Mouse (Mus musculus) neural tube, embryonic 10.5 days (tissue): ENCODE results near the gene Strn3.
"Not testable (repeated sequence)": the region's sequence is repeated elsewhere in the genome, so short reads cannot be mapped to it uniquely, and the experiment has no call there.

Experiments
- DNase-seq: peaks from one replicate; pipeline ENCODE4 v3.0.0-alpha.2; 2017; ENCODE audit warnings: low spot score; ENCODE audit errors: extremely low spot score

Strn3 gene

GRCm38 (mm10) chr12:51693419-51693818 lies 1.7 kb upstream of the Strn3 start:
- no peak for DNase-seq

GRCm38 (mm10) chr12:51692870-51693269 lies 1.2 kb upstream of the Strn3 start:
- not testable (repeated sequence) for DNase-seq

DNA sequence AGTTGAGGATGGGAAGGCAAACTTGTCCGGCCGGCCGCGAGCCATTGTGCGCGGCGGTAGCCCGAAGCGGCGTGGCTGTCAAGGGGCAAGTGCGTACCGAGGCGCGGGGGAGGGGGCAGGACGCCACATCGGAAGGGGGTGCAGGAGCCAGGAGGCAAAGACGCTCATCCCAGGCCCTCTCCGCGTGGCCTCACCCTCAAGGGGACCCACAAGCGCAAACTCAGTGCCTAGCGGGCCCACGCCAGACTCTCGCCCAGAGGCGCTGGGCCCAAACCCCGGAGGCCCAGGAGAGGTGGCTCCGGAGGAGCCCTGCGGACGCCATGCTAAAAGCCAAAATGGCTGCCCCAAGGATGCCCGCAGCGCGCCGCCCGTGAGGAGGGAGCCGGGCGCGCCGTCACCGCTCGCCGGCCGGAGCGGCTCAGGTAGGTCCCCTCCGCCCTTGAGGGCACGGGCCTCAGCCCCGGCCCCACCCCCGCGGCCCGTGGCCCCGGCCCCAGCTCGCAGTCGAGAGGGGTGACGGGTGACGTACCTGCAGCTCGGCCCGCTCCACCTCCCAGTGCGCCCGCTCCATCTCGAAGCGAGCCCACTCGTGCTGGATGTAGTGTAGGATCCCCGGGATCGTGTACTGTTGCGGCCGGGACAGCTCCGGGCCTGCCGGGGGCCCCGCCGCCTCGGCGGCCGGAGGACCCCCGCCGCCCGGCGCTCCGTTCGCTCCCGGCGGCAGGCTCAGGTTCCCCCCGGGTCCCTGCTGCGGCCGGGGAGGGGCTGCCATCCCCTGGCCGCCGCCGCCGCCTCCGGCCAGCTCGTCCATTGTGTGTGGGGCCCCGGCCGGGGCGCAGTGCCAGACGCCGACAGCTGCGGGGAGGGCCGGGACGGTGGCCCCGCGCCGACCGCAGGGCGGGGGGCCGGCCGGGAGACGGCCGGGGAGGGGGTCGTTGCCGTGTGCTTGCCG lies 528 bp downstream of the Strn3 start, which contains the start of gene Ap4s1:
Ap4s1 (plus strand) TSS at position 141 of the 952 bp plus-strand sequence.
- DNase-seq: peak; percentile 89

DNA sequence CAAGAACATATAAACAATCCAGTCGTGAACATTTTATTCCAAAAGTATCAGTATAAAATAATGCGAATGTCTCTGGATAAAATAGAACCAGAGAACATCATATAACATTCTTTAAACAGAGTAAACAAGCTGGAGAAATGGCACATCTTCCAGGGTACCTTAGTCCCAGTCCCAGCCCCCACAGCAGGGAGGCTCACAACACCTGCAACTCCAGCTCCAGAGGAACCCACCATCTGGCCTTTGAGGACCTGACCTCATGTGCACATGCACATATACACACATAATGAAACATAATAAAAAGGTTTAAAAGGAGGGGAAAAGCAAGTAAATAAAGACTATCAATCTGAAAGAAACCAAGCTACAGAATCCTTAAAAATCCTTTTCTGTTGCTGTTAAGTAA lies 3.2 kb downstream of the Strn3 start:
- no peak for DNase-seq

DNA sequence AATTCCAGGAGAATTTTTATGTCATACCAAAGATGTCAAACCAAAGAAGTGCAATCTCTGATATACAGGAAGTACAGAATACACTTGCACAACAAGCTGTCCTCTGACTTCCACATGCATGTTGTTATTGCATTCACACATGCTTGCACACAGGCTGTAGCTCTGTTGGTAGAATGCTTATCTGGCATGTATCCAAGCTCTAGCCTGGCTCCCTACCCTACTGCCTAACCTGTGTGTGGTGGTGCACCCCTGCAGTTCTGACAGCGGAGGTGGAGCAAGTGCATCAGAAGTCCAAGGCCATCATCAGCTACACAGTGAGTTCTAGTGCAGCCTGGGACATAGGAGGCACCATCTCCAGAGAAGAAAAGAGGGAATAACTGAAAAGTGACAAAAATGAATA lies 12.9 kb downstream of the Strn3 start:
- DNase-seq: no peak

DNA sequence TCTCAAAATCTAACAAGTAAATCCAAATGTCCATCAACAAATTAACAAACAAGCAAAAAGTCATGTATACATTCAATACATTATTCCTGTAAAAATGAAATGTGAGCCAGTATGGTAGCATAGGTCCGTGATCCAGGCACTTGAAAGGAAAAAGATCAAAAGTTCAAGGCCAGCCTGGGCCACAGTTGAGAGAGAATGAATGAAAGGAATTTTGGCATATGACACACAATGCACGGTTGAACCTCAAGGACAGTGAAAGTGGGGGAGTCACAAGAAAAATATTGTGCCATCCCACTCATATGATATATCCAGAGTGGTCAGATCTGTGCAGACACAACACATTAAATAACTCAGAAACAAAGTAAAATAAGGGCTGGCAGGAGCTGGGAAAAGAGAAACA lies 15.3 kb downstream of the Strn3 start:
- DNase-seq: no peak

- DNase-seq: no peak
Measured at GRCm38 (mm10) chr12:51673270-51673669, 18.4 kb downstream of the Strn3 start.

DNA sequence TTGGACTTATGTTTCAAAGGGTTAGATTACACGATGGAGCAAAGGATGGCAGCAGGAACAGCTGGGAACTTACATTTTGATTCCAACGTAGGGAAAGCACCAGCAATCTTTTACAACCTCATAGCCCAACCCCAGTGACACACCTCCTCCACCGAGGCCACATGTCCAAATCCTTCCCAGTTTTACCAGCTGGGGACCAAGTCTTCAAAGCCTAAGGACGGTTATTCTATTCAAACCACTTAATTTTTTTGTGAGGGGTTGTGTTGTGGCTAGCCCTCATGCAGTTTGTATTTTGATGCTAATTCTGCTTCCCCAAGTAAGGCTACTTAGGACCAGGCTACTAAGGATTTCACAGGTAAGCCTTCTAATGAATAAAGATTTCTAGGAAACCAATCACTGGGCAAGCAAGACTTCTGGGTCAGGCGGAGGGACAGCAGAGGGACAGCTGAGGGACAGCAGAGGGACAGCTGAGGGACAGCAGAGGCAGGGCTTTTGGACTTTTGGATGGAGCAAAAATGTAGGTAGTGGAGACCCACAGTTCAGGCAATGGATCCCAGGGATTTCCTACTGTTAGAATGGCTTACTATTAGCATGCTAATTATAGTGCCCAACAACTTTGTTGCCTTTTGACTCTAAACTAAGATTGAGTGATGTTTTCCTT lies 20.3 kb downstream of the Strn3 start:
- DNase-seq: no peak

GRCm38 (mm10) chr12:51666708-51667430 lies 24.8 kb downstream of the Strn3 start:
- no peak for DNase-seq

- no peak for DNase-seq
Measured at GRCm38 (mm10) chr12:51663908-51664307, 27.8 kb downstream of the Strn3 start.

GRCm38 (mm10) chr12:51663011-51663410 lies 28.7 kb downstream of the Strn3 start:
- DNase-seq: no peak

DNA sequence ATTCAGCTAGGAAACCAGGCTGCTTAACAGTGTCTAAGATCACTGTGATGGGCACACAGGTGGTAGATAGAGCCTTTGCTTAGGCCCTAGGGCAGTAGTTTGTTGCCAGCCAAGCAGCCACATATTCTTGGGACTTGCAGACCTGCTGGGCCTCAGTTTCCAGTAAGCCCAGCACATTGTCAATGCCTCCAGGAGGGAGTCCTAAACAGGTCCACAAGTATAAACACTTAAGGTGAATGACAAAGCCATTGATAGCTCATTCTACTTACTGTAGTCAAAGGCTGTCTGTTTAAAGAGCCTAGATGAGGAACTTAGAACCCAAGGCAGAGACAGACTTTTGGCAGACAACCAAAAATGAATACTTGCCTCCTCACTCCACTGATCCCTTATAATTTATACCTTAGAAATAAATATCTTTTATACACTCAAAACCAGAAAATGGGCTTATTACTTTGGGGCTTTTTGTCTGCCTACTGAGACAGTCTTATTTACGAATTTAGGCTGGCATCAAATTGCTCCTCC lies 35.7 kb downstream of the Strn3 start:
- no peak for DNase-seq

DNA sequence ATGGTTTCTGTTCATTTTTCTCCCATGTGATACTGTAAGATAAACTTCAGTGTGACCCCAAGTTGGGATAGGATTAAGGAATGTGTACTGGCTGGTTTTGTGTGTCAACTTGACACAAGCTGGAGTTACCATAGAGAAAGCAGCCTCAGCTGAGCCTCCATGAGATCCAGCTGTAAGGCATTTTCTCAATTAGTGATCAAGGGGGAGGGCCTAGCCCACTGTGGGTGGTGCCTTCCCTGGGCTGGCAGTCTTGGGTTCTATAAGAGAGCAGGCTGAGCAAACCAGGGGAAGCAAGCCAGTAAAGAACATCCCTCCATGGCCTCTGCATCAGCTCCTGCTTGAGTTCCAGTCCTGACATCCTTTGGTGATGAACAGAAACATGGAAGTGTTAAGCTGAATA lies 42.3 kb downstream of the Strn3 start:
- DNase-seq: not testable (repeated sequence)

GRCm38 (mm10) chr12:51641871-51642270 lies 49.8 kb downstream of the Strn3 start:
- DNase-seq: no peak

DNA sequence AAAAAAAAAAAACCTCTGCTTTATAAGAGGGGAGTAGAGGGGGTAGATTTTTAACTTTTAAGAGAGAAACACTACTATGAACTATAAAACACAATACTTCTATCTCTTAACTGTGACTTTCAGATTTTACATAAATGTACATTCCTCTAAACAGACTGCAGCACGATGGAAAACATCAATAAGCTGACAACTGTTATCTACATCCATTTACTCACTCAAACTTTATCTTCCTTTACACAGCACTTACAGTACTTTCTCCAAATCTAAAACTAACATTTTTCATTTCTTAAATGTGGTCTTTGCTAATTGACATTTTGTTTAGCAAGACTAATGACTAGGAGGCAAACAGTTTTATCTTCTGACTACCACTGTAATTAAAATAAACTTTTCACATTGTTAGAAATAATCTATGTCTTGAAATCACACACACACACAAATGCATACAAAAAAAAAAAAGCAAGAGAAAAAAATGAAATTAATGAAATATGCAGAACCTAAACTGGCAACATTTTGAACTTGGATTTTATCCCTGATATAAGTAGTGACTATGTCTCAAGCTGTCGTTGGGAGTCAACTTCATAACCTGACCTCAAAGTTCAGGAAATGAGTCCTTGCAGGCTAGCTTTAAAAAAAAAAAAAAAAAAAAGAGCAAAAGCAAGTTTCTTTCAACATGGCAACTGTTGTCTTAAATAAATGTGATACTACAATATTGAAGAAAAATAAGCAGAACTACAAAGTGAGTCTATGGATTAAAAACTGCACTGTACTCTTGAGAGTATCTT lies 54.8 kb downstream of the Strn3 start:
- no peak for DNase-seq

- DNase-seq: no peak
Measured at GRCm38 (mm10) chr12:51636260-51636659, 55.4 kb downstream of the Strn3 start.

- DNase-seq: no peak
Measured at GRCm38 (mm10) chr12:51633481-51633880, 58.2 kb downstream of the Strn3 start.

GRCm38 (mm10) chr12:51623366-51623694 lies 68.4 kb downstream of the Strn3 start:
- no peak for DNase-seq

DNA sequence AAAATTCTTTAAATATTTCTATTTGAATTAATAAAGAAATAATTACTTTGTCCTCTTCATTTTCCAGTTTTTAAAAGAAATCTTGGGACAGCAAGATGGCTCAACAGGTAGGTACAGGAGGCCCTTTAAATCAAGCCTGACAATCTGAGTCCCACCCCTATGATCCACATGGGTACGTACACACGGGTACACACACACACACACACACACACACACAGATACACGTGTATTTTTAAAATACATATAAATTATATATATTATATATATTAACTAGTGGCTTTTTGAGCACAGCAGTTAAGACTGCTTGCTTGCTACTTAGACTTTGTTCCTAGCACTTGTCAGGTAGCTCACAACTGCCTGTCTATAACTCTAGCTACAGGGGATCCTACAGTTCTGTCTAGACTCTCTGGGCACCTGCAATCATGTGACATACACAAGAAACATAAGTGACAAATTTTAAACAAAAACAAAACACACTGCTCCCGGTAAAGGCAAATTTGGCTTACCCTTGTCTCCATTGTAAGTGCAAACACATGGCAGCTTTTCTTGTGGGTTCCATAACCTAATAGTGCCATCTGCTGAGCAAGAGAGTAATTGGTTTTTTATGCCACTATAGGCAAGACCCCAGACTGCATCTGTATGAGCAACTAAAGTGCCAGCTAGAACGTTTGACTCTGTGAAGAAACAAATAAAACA lies 68.9 kb downstream of the Strn3 start:
- no peak for DNase-seq

DNA sequence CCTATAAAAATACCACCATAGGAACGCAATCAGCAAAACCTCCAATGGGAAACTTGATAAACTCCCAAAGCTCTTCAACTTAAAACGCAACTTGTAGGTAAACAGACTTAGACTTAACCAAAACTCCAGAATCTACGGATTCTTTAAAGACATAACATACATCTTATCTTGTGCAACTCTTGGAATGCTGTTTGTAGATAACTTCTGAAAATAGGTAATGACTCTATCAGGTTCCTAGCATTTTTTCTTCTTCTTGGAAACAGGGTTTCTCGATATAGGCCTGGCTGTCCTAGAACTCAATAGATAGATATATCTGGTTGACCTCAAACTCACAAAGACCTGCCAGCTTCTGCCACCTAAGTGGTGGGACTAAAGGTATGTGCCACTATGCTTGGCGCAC lies 70.5 kb downstream of the Strn3 start:
- DNase-seq: no peak
